In the genomic region with DNA sequence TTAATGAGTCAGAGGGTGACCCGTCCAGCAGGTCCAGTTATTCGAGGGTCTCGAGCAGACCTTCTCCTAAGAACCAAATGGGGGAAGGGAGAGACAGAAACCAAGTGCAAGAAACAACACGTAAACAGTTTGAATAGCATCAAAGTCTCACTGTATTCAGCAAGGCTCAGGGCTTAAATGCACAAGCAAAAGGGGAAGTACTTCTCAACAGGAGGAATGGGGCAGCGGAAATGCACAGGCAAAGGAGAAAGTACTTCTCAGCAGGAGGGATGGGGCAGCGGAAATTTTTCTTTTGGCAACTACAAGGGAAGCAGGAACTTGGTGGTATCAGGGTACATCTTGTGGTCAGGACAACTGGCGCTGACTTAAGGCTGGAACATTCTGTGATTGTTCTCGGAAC, we compare ENCODE assay signal across 7 mouse cellular contexts.
DNase-seq lines count a peak whose midpoint lies in the region; TF ChIP-seq lines count a peak whose summit lies in the region.
"Not testable (repeated sequence)": the region's sequence is repeated elsewhere in the genome, so short reads cannot be mapped to it uniquely, and the experiment has no call there.

No protein-coding gene starts in this region.

- DNase-seq in 3T3-L1 (ENCODE audit: low read depth, low spot score) (peak; percentile 17), A20 (ENCODE audit: low read depth, low spot score) (peak; percentile 44), ES-CJ7 (ENCODE audit: low read depth, low spot score) (peak; percentile 61), MEL-GATA-1-ER (ENCODE audit: extremely low read depth, low read depth) (peak; percentile 54), ZHBTc4 (ENCODE audit: low read depth, low spot score) (peak; percentile 30)
- DNase-seq in heart, adult 11 months: peak; percentile 94

- peak overlapping the region; percentile 80 for H3K4me3 ChIP-seq in testis, adult 2 months (ENCODE audit: control insufficient read depth, low read depth, low read length)

- TF ChIP-seq CTCF in testis, adult 2 months (IDR thresholded peaks at IDR 0.05; ENCODE audit: control insufficient read depth, insufficient read depth, insufficient replicate concordance, low read depth, low read length): not testable (repeated sequence)

- not testable (repeated sequence) for H3K27me3 ChIP-seq in testis, adult 2 months (ENCODE audit: control insufficient read depth, insufficient read depth, low read length)

- H3K4me1 ChIP-seq in testis, adult 2 months (ENCODE audit: control insufficient read depth, insufficient read depth, low read length): not testable (repeated sequence)

- TF ChIP-seq POLR2A in testis, adult 2 months (IDR thresholded peaks at IDR 0.05; ENCODE audit: control insufficient read depth, low read depth, low read length): not testable (repeated sequence)

- peak overlapping the region; percentile 67 for H3K27ac ChIP-seq in testis, adult 2 months (ENCODE audit: control insufficient read depth, insufficient read depth, low read depth, low read length)

- H3K36me3 ChIP-seq in testis, adult 2 months (ENCODE audit: control insufficient read depth, insufficient read depth, low read length): not testable (repeated sequence)

Comparison
In these comparisons a context has a peak if more than half of its experiments do, and no peak if none do; other contexts are left out.
1. Peak in every context shown above with its lines: DNase-seq, H3K4me3 ChIP-seq and H3K27ac ChIP-seq.
2. DNase-seq: peak in every context shown above with its lines; median percentile 94 in heart, adult 11 months; 61 in ES-CJ7; 54 in MEL-GATA-1-ER; 44 in A20; 30 in ZHBTc4; 17 in 3T3-L1.